Mouse (Mus musculus) heart, postnatal 14 days (tissue): ENCODE data around the gene Plcg2. TPM values are rescaled to one million over a fixed set of nuclear protein-coding genes. Genes with fewer than 3 reads are reported as not detected.

Experiments used
- DNase-seq, 2 experiments: peaks; one replicate each; pipeline ENCODE4 v3.0.0; 2021 to 2022
- intact Hi-C: fragments of 180-260 bp; cut with DNase I; formaldehyde crosslinking; loops from one replicate; pipeline ENCODE4 v1.15.1; 2025
- long read RNA-seq, 2 experiments: library from polyadenylated mRNA; stranded (forward); transcript quantifications; one replicate each; pipeline ENCODE4 v2.0.0; 2021
- total RNA-seq, 2 experiments: library from RNA; stranded (reverse); gene quantifications; 2 replicates each; pipeline ENCODE4 v1.2.3; 2021

Plcg2 gene
- 1 to 10 TPM; 6.7 to 9.2 TPM for total RNA-seq
- long read RNA-seq, experiment 1, full-length matches to known transcripts: 8 of 8 reads
- long read RNA-seq, experiment 1, partial matches to known transcripts: 0 of 8 reads
- long read RNA-seq, experiment 1, other reads (novel, unspliced or antisense): 0 of 8 reads
- long read RNA-seq, experiment 2, full-length matches to known transcripts: 9 of 13 reads
- long read RNA-seq, experiment 2, partial matches to known transcripts: 3 of 13 reads
- long read RNA-seq, experiment 2, other reads (novel, unspliced or antisense): 1 of 13 reads

DNA sequence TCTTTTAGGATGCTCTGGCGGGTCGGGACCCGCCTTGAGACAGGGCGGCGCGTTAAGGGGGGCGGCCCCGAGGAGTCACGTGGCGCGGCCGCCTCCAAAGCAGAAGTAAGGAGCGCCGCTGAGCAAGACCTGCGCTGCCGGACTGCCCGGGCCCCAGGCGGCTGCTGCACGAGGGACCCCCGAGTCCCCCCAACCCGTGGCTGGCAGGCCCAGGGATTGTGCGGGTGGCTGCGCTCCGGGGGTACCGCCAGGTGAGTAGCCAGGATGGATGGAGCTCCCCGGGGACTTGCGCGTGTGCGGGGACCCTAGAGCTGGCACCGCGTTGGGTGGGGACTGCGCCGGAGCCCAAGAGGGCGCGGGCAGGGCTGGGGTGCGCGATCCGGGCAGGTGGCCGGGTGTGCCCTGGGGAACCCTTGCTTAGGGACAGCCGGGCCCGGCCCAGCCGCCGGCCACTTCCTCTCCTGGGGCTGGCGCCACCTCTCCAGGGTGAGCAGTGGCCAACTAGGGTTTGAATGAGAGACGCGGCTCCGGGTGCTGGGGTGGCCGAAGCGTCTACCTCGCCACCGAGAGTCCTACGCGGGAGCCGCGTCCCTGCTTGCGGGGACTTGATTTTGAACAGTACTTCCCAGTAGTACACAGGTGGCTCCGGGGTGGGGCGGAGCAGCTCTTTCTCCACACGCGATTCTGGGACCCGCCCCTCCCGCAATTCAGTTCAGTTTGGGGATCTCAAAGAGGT lies at the start of gene Plcg2:
TSS of gene Plcg2 (plus strand) at position 113 of the 736 bp plus-strand sequence.
- peak; percentile 49 to 52 for DNase-seq
- intact Hi-C loops: no loop called here

DNA sequence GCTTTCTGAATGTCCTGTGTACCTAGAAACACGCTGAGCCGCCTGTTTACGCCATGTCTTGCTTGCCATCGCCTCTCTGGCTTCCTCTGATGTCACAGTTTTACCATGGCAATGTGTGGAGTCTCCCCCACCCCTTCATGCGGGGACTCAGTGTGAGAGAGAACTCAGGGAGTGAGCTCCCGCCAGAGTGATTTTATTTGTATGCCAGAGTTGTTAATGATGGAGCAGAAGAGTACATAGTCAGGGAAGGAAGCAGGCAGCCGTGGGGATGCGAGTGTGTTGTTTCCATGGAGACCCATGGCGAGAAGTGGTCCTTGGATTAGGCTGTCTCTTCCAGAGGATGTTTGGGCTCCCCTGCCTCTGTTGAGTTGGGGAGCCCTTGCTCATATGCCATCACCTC lies 47.0 kb upstream of the Plcg2 start:
- intact Hi-C loops: no loop called here
- no peak for DNase-seq

DNA sequence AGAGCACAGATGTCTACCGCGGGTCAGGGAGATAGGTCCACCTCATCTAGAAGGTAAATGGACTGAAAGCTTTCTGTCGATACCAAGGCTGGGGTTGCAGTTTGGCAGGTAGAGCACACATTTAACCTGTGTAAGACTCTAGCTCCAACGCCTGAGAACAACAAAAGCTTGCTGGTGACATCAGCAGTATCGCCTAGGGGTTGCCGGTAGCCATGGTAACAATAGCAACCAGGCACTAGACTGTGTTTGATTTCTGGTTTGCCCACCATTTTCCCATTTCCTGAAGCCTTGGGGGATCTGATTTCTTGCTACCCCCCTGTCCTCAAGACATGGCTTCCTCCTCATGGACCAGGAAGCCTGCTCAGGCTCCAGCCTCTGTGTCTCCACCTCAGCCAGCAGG lies 44.1 kb upstream of the Plcg2 start:
- intact Hi-C loops: no loop called here
- DNase-seq: no peak

DNA sequence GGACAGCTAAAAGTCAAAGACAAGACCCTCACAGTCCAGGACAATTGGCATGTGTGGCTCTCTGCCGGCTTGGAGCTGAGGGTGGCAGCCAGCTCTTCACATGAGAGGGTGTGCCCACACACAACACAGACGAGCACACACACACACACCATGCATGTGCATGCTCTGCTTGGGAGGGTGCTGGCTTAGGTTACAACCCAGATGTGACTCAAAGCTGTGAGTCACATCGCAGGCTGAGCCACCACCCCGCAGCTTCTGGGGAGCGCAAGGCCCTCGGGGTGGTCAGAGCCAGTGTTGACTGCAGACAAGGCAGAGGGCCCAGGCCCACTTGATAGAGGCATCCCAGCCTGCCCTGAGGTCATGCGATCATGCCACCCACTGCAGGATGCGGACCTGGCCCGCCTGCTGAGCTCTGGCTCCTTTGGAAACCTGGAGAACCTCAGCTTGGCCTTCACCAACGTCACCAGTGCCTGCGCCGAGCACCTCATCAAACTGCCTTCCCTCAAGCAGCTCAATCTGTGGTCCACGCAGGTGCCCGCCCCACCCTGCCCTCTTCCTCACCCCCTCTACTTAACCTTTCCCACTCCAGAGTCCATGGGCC lies 43.5 kb upstream of the Plcg2 start:
- DNase-seq: no peak
- intact Hi-C loops: no loop called here

DNA sequence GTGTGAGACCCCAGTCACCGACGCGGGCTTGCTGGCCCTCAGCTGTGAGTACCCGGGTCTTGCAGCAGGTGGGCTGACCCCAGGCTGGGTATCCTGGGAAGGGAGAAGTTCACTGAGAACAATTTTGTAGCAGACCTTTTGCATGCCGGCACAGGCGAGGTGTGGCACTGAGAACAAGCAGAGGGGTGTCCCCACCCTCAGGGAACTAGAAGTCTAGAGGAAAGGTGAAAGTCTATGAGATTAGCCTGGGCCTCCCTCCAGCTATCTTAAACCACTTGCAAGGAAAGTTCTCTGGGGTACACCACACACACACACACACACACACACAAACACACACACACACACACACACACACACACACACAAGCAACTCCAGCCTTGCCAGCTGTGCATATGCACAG lies 42.4 kb upstream of the Plcg2 start:
- intact Hi-C loops: no loop called here
- DNase-seq: no peak

DNA sequence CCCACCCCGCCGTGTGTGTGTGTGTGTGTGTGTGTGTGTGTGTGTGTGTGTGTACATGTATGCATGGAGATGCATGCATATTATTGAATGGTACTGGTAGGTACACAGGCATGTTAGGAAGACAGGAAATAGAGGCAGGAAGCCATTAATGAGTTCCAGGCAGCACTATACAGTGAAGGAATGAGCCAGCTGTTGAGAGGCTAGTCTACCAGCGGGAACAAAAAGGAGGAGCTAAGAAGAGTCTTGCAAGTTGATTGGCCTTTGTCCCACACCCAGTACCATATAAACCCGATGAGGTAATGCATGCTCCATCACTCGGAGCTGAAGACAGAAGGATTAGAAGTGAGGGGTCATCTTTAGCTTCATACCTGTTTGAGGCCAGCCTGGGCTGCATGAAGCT lies 39.7 kb upstream of the Plcg2 start:
- intact Hi-C loops: no loop called here
- no peak for DNase-seq

DNA sequence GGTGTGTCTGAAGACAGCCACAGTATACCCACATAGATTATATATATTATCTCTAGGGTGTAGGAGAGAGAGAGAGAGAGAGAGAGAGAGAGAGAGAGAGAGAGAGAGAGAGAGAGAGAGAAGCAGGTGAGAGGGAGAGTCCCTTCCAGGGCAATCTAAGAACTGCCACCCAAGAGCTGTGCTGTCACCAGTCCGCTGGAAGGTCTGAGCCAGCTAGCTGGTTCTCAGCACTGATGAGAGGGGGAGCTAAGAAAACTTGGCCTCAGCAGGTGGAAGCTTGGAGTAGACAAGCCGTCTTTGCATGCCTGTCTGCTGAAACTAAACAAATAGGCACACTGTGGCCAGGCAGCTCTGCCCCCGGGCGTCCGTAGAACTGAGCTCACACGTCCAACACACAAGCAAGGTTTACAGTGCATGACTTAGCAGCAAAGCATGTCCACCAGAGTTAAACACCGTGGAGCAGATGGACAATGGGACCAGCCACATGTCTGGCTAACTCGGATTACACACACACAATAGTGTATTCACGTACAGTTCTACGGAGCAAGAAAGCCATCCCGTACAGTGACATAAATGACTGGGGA lies 35.3 kb upstream of the Plcg2 start:
- intact Hi-C loops: no loop called here

DNA sequence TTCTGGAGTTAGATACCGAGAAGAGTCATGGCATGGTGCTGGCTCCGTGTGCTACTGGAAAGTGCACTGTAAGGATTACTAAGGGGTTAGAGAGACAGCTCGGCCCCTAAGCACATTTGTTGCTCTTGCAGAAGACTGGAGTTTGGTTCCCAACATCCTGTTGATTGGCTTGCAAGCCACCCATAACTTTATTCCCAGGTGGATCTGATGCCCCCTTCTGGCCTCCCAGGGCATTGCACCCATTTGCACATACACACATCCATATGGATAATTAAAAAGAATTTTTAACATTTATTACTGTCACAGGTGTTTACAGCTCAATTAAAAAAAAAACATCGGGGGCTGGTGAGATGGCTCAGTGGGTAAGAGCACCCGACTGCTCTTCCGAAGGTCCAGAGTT lies 33.6 kb upstream of the Plcg2 start:
- peak in 1 of 2 experiments; percentile 30 for DNase-seq

More for the DNA sequence above, 35.3 kb upstream of the Plcg2 start:
- no peak for DNase-seq

DNA sequence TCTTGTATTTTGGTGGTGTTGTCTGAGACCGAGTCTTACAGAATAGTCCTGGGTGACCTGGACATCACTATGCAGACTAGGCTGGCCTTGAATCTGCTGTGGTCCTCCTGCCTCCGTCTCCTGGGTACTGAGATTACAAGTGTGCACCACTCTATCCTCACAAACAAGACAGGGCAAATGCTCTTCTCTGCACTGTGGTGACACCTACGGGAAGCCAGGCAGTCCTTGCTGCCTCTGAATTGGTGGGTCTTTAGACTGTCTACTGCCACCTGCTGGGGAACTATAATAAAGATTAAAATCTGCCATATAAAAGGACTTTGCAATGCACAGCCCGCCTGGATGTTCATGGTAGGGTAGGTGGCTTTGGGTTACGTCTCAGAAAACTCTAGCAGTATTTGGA lies 32.8 kb upstream of the Plcg2 start:
- DNase-seq: peak; percentile 54 to 75
- intact Hi-C loops: loop anchor here (1.0 to 2.0 kb wide), 2 partner anchors 78 to 241 kb away; no protein-coding TSS in a partner anchor

More for the DNA sequence above, 33.6 kb upstream of the Plcg2 start:
- intact Hi-C loops: loop anchor here (2.0 kb wide), 1 partner anchor 78 kb away; no protein-coding TSS in a partner anchor

DNA sequence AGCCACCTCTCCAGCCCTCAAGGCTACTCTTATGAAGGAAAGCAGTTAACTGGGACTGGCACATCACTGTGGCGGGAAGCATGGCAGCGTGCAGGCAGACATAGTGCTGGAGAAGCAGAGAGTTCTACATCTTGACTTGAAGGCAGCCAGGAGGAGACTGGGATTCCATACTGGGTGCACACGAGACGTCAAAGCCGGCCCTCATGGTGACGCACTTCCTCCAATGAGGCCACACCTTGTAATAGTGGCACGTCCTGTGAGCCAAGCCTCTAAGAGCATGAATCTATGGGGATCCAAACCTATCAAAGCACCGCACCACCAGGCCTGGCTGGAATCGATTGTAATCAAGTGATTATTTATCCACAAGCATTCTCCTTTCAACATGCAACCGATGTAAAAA lies 30.6 kb upstream of the Plcg2 start:
- intact Hi-C loops: loop anchor here (2.0 kb wide), 1 partner anchor 269 kb away; no protein-coding TSS in a partner anchor
- no peak for DNase-seq

DNA sequence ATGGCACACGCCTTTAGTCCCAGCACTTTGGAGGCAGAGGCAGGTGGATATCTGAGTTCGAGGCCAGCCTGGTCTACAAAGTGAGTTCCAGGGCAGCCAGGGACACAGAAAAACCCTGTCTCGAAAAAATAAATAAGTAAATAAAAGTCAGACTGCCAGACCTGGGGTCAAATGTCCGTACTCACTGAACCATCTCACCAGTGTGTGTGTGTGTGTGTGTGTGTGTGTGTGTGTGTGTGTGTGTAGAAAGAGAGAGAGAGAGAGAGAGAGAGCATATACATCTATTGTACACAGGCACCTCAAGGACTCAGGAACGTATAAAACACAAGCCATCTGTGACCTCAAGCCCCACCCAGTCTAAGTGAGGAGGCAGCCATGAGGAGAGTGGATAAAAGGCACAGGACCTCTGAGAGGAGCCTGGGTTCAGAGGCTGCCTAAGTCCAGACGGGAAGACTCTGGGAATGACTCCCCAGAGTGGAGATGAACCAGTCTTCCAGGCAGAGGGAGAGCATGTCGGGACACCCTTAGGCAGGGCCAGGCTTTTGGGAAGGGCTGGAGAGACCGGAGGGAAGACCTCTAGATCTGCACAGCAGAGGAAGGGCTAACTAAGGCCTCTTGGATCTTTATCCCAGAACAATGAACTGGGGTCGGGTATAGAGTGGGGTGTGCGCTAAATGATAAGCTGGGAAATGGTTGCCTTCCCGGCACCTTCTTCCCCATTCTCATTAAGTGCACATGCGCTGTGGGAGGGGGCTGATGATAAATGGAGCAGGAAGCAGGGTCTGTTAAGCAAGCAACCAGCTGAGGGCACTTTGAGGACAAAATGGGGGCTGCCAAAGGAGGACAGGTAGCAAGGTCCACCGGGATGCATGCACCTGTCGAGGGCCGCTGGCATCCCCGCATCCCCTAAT lies 28.4 kb upstream of the Plcg2 start:
- intact Hi-C loops: loop anchor here (10.0 kb wide), 1 partner anchor 525 kb away; the partner anchor contains the start of gene Atmin

DNA sequence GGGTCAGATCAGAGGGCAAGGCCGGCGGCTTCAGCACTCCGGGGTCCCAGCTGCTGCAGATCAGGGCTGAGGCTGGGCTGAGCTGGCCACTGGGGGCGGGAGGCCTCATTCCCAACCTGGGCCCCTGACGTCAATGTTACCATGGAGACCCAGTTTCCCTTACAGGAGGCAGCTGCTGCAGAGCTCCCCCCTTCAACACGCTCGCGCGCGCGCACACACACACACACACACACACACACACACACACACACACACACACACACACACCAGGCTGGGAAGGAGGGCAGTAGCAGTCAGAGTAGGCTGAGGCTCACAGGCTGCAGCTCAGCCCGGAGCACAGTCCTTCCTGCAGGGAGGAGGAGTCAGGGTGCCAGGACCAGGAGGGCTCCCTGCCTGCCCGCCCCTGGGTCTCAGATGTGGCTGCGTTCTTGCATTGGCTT lies 27.7 kb upstream of the Plcg2 start:
- DNase-seq: peak; percentile 60 to 77
- intact Hi-C loops: loop anchor here (10.0 kb wide), 1 partner anchor 526 kb away; the partner anchor contains the start of gene Atmin

More for the DNA sequence above, 28.4 kb upstream of the Plcg2 start:
- no peak for DNase-seq

DNA sequence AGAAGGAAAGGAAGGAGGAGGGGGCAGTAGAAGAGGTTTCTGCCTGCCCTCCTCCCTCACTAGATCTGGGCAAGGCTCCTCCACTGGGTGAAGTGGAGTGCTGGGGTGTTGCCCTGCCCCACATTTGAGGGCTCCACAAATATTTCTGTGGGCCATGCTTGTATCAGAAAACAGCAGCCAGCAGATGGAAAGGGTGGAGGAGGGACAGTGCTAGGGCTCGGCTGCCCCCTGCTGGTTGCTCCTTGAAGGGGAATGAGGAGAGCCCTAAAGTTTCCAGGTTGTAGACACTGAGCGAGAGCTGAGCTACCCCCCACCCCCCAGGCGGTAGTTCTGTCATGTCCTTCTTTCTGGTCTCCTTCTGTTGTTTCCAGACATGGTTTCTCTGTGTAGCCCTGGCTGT lies 26.9 kb upstream of the Plcg2 start:
- intact Hi-C loops: loop anchor here (10.0 kb wide), 1 partner anchor 526 kb away; the partner anchor contains the start of gene Atmin
- peak; percentile 77 to 84 for DNase-seq

DNA sequence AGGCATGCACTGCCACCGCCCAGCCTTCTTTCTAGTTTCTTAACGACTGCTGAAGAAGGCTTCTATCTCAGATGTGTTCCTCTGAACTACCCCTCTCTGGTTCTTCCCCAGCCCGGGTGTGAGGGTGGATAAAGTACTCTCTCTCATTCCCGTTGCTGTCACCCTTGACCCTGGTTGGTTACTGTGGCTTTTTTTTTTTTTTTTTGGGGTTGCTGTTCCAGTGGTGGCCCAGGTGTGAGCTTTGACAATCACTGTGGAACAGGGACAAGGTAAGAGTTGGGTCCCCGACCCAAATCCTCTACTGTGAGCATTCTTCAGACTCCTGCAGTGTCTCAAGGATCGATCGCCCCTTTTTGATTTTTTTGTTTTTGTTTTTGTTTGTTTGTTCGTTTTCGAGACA lies 26.4 kb upstream of the Plcg2 start:
- intact Hi-C loops: loop anchor here (10.0 kb wide), 1 partner anchor 527 kb away; the partner anchor contains the start of gene Atmin

DNA sequence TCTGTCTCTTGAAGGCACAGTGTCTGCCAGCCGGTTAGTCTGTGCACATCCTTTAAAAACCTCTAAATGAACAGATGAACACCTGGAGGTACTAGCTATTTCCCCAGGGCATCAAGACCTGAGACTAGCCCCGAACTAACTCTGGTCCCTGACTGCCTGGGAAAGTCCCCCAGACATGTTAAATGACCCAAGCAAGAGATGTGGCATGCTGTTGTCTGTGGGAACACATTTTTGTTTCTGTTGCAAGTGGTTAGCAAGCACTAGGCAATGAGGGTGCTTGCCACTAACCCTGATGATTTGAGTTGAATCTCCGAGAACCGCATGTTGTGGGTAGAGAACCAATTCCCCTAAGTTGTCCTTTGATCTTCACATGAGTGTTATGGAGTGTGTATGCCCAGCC lies 25.8 kb upstream of the Plcg2 start:
- DNase-seq: no peak
- intact Hi-C loops: loop anchor here (10.0 kb wide), 1 partner anchor 528 kb away; the partner anchor contains the start of gene Atmin

More for the DNA sequence above, 26.4 kb upstream of the Plcg2 start:
- no peak for DNase-seq

DNA sequence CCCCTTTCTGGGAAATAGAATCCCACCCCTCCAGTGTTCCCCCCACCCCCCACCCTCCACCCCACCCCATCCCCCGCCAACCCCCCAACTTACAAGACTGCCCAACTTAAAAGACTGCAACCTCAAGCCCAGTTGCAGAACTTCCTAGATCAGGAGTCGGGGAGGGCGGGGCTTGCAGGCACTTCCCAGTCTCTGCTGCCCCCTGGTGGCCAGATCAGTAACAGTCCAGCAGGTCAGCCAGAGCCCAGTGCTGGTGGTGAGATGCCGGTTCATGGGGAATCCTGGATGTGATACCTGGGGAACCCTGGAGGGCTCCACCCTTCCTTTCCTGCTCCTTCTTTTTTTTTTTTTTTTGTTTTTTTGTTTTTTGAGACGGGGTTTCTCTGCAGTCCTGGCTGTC lies 23.1 kb upstream of the Plcg2 start:
- intact Hi-C loops: loop anchor here (1.0 to 10.0 kb wide), 3 partner anchors 92 to 530 kb away; partner anchors contain the start of gene Atmin
- DNase-seq: peak; percentile 92 to 96

DNA sequence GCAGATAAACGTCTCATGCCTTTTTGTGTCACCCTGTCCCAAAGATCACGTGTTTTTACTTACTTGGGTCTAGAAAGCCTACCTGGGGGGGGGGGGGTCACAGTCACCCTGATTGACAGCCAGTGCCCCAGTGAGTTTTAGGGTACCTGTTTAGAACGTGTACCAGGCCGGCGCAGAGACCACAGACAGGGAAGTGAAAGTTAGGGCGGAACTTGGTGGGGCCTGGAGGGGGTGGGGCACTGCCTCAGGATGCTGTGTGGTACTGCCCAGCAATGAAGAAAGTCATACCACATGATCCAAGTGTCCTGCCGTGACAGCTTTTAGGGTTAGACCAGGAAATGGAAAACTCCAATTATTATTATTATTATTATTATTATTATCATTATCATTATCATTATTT lies 22.3 kb upstream of the Plcg2 start:
- intact Hi-C loops: loop anchor here (1.0 to 10.0 kb wide), 3 partner anchors 91 to 531 kb away; partner anchors contain the start of gene Atmin
- DNase-seq: no peak

DNA sequence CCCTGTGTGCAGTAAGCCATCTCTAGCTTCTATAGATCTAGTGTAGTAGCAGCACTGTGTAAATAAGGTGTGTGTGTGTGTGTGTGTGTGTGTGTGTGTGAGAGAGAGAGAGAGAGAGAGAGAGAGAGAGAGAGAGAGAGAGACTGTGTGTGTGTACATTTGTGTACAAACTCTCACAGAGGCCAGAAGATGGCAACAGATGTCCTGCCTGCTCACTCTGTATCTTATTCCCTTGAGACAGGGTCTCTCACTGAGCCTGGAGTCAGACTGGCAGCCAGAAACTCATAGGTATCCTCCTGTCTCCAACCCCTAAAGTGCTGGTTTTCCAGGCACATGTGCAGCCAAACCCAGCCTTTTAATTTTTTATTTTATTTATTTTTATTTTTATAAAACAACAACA lies 20.0 kb upstream of the Plcg2 start:
- intact Hi-C loops: loop anchor here (5.0 to 10.0 kb wide), 2 partner anchors 89 to 533 kb away; partner anchors contain the start of gene Atmin
- no peak for DNase-seq

DNA sequence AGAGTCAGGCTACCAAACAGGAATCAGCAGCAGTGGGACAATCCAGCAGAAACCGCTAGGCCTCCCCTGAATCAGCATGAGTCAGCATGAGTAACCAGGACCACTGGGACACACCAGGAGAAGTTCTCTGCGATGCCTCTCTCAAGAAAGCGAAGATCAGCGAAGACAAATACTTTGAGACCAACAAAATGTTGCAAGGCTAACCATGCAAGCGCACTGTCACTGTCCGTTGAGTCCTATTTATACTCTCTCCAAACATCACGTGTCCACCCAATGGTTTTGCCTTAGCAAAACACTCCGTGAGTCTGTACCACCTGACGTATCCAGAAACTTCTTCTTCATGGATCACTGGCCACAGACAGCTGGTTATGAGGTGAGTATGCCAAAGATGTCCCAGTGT lies 18.1 kb upstream of the Plcg2 start:
- intact Hi-C loops: loop anchor here (5.0 to 10.0 kb wide), 2 partner anchors 87 to 535 kb away; partner anchors contain the start of gene Atmin
- DNase-seq: no peak
